In genomic region chr8:86854686-86855085, GRCm38 (mm10) we compare ENCODE assay signal across 19 mouse cellular contexts. TPM values are rescaled to one million over a fixed set of nuclear protein-coding genes. Genes with fewer than 3 reads are reported as not detected.
DNase-seq lines count a peak whose midpoint lies in the region; ATAC-seq lines count a peak whose summit lies in the region.
"Had no signal": no experiment of that assay in that cellular context is flagged by ENCODE, and none has a peak within 500 bp of the region (broad histone marks: within the 10 kb centered on the region; RNA-seq: fewer than 3 reads in every experiment).

No protein-coding gene starts in this region.

- H3K4me1 ChIP-seq in hindbrain, embryonic 10.5 days (replicated peaks) = peaks cover 31% of the 10 kb centered on the region
- H3K4me1 ChIP-seq in hindbrain, embryonic 16.5 days (ENCODE audit: control insufficient read depth, insufficient read depth, low read depth, low read length) = no peaks in the 10 kb centered on the region

- H3K27ac ChIP-seq in hindbrain, embryonic 10.5 days = no peak overlapping the region; the same call in 1 of the 2 replicates
- H3K27ac ChIP-seq in hindbrain, embryonic 16.5 days (ENCODE audit: low read depth, low read length) = no peak overlapping the region
- H3K27ac ChIP-seq: heart, adult 2 months; liver, embryonic 14.5 days; lung, embryonic 15.5 days; stomach, postnatal 0 days had no signal

- H3K9me3 ChIP-seq in hindbrain, embryonic 10.5 days = no peaks in the 10 kb centered on the region
- H3K9me3 ChIP-seq in hindbrain, embryonic 16.5 days (ENCODE audit: control insufficient read depth, low read length) = no peaks in the 10 kb centered on the region
- H3K9me3 ChIP-seq: lung, embryonic 15.5 days had no signal

- H3K27me3 ChIP-seq in hindbrain, embryonic 10.5 days (ENCODE audit: insufficient read depth, poor library complexity, severe bottlenecking) = no peaks in the 10 kb centered on the region
- no peaks in the 10 kb centered on the region for H3K27me3 ChIP-seq in hindbrain, embryonic 16.5 days (replicated peaks; ENCODE audit: control insufficient read depth, insufficient read depth, low read length)
- H3K27me3 ChIP-seq: lung, embryonic 15.5 days had no signal

- no peak overlapping the region for H3K4me2 ChIP-seq in hindbrain, embryonic 16.5 days (ENCODE audit: low read length)
- H3K4me2 ChIP-seq: lung, embryonic 15.5 days had no signal

- no peak overlapping the region for H3K9ac ChIP-seq in hindbrain, embryonic 16.5 days (ENCODE audit: low read depth, low read length)
- H3K9ac ChIP-seq: liver, embryonic 14.5 days; lung, embryonic 15.5 days had no signal

- H3K4me3 ChIP-seq in hindbrain, embryonic 10.5 days = no peak overlapping the region
- H3K4me3 ChIP-seq in hindbrain, embryonic 16.5 days (ENCODE audit: low read length) = no peak overlapping the region
- H3K4me3 ChIP-seq: heart, adult 2 months; lung, embryonic 15.5 days had no signal

- peak; percentile 40 for DNase-seq in hindbrain, embryonic 10.5 days (ENCODE audit: low spot score)
- DNase-seq in retina, embryonic 14.5 days (ENCODE audit: low spot score) = peak; percentile 10
- DNase-seq in retina, postnatal 1 day = no peak
- DNase-seq in embryo, embryonic 11 days = peak; percentile 67
- no peak for DNase-seq in thymus, postnatal 10 days (ENCODE audit: low spot score in 2 of 2)
- no peak for DNase-seq in kidney, postnatal 10 days
- DNase-seq: adrenal gland, postnatal 25 days; cerebellum, adult 9-11 months; gastrocnemius, postnatal 36 days; heart, adult 2 months; kidney, postnatal 36 days; lung, postnatal 36 days; right cerebral cortex, postnatal 14 days; thymus, adult 2 months had no signal

- WGBS in hindbrain, embryonic 10.5 days = 34% methylated on average over 11 of the region's 11 CpGs
- WGBS in hindbrain, embryonic 16.5 days = 43% methylated on average over 11 of the region's 11 CpGs

- peaks cover 54% of the 10 kb centered on the region for H3K36me3 ChIP-seq in hindbrain, embryonic 10.5 days
- no peaks in the 10 kb centered on the region for H3K36me3 ChIP-seq in hindbrain, embryonic 16.5 days (ENCODE audit: control insufficient read depth, insufficient read depth, low read length)

- ATAC-seq in hindbrain, embryonic 16.5 days = no peak
- ATAC-seq: intestine, postnatal 0 days had no signal

RNA-seq across cellular contexts. Expression of gene N4bp1, which starts 30.4 kb away (rescaled TPM):
- 9.2 and 9.6 TPM in 2 replicates for polyA plus RNA-seq in hindbrain, embryonic 10.5 days (2016; fragmentation: Nextera tagmentation; extraction: Ambion mirVana)
- polyA plus RNA-seq in hindbrain, embryonic 16.5 days (2015; fragmentation: Nextera tagmentation; extraction: Ambion mirVana) = 7.7 and 9.5 TPM in 2 replicates

Comparison
In these comparisons a context has a peak if more than half of its experiments do, and no peak if none do; other contexts are left out.
1. DNase-seq: peak in hindbrain, embryonic 10.5 days (single experiment), retina, embryonic 14.5 days (single experiment) and embryo, embryonic 11 days (single experiment); none in retina, postnatal 1 day (single experiment), thymus, postnatal 10 days (0 of 2) and kidney, postnatal 10 days (single experiment).